Mouse (Mus musculus): Measurements from ENCODE around the gene Lmo2. TPM values are rescaled to one million over a fixed set of nuclear protein-coding genes. Genes with fewer than 3 reads are reported as not detected.
"Not testable (repeated sequence)": the region's sequence is repeated elsewhere in the genome, so short reads cannot be mapped to it uniquely, and the experiment has no call there.

Gene Lmo2
- total and polyA plus RNA-seq, 2 experiments from 2014 or later = 5.7 to 12.3 TPM

- Histone ChIP-seq H3K4me1 (ENCODE audit: control insufficient read depth, insufficient read depth) (no peaks in the 10 kb centered on the region), H3K36me3 (replicated peaks; ENCODE audit: control insufficient read depth, insufficient read depth, low read length) (no peaks in the 10 kb centered on the region), H3K9ac (replicated peaks; ENCODE audit: low read depth, low read length) (no peak overlapping the region), H3K9me3 (replicated peaks; ENCODE audit: control insufficient read depth, low read length) (no peaks in the 10 kb centered on the region), H3K27ac (ENCODE audit: low read depth) (no peak overlapping the region), H3K27me3 (ENCODE audit: control insufficient read depth, insufficient read depth, low read length) (0 out of 2 replicates have a peak, but pooled peaks cover 5% of the 10 kb centered on the region), H3K4me3 (ENCODE audit: low read depth, low read length) (no peak overlapping the region), H3K4me2 (ENCODE audit: low read depth, low read length) (no peak overlapping the region)
- TF ChIP-seq EP300 (IDR thresholded peaks at IDR 0.05; ENCODE audit: low read depth) = no peak
- no peak for TF ChIP-seq CTCF (IDR thresholded peaks at IDR 0.05; ENCODE audit: low read depth)
- WGBS = 36% methylated on average over 17 of the region's 17 CpGs
- no peak for ATAC-seq (ENCODE audit: insufficient read depth, low read depth)
- no peak for DNase-seq (ENCODE audit: low spot score)
Measured at GRCm38 (mm10) chr2:103992618-103993332, 35.0 kb downstream of the Lmo2 start.

- ATAC-seq (ENCODE audit: insufficient read depth, low read depth) (no peak), DNase-seq (ENCODE audit: low spot score) (no peak)
- Histone ChIP-seq H3K4me2 (ENCODE audit: low read depth, low read length) (no peak overlapping the region), H3K27me3 (ENCODE audit: control insufficient read depth, insufficient read depth, low read length) (peaks cover 9% of the 10 kb centered on the region), H3K27ac (ENCODE audit: low read depth) (no peak overlapping the region), H3K9ac (replicated peaks; ENCODE audit: low read depth, low read length) (no peak overlapping the region), H3K4me1 (ENCODE audit: control insufficient read depth, insufficient read depth) (no peaks in the 10 kb centered on the region), H3K4me3 (ENCODE audit: low read depth, low read length) (no peak overlapping the region), H3K36me3 (replicated peaks; ENCODE audit: control insufficient read depth, insufficient read depth, low read length) (no peaks in the 10 kb centered on the region), H3K9me3 (replicated peaks; ENCODE audit: control insufficient read depth, low read length) (no peaks in the 10 kb centered on the region)
- WGBS = 26% methylated on average over 2 of the region's 2 CpGs
- TF ChIP-seq EP300 (IDR thresholded peaks at IDR 0.05; ENCODE audit: low read depth) = no peak
- TF ChIP-seq CTCF (IDR thresholded peaks at IDR 0.05; ENCODE audit: low read depth) = peak; percentile 51
Measured at GRCm38 (mm10) chr2:104001076-104001475, 43.3 kb downstream of the Lmo2 start.

DNA sequence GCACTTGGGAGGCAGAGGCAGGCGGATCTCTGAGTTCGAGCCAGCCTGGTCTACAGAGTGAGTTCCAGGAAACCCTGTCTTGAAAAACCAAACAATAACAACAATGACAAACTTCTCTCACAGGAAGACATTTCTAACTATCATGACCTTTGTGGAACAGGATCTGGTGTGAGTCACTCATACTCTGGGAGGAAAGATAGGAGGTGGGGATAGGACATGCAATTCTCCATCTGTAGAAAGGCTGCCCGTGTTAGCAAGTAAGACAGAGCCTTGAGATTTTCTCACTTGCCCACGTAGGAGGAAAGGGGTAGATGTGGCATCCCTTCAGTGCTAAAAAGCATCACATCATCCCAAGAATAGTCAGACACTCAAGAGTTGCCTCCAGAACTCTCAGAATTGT lies 44.1 kb downstream of the Lmo2 start:
- Histone ChIP-seq H3K27me3 (ENCODE audit: control insufficient read depth, insufficient read depth, low read length) (peaks cover 9% of the 10 kb centered on the region), H3K9ac (replicated peaks; ENCODE audit: low read depth, low read length) (no peak overlapping the region), H3K4me2 (ENCODE audit: low read depth, low read length) (no peak overlapping the region), H3K4me1 (ENCODE audit: control insufficient read depth, insufficient read depth) (no peaks in the 10 kb centered on the region), H3K9me3 (replicated peaks; ENCODE audit: control insufficient read depth, low read length) (no peaks in the 10 kb centered on the region), H3K27ac (ENCODE audit: low read depth) (no peak overlapping the region), H3K36me3 (replicated peaks; ENCODE audit: control insufficient read depth, insufficient read depth, low read length) (no peaks in the 10 kb centered on the region), H3K4me3 (ENCODE audit: low read depth, low read length) (no peak overlapping the region)
- no peak for DNase-seq (ENCODE audit: low spot score)
- WGBS = 53% methylated on average over 4 of the region's 4 CpGs
- TF ChIP-seq CTCF (IDR thresholded peaks at IDR 0.05; ENCODE audit: low read depth) (no peak), EP300 (IDR thresholded peaks at IDR 0.05; ENCODE audit: low read depth) (no peak)
- ATAC-seq (ENCODE audit: insufficient read depth, low read depth) = no peak

- no peak overlapping the region for H3K9ac ChIP-seq (replicated peaks; ENCODE audit: low read depth, low read length)
- DNase-seq (ENCODE audit: low spot score) = no peak
- 33% methylated on average over 16 of the region's 16 CpGs for WGBS
- H3K36me3 ChIP-seq (replicated peaks; ENCODE audit: control insufficient read depth, insufficient read depth, low read length) = no peaks in the 10 kb centered on the region
- no peak overlapping the region for H3K4me2 ChIP-seq (ENCODE audit: low read depth, low read length)
- H3K4me1 ChIP-seq (ENCODE audit: control insufficient read depth, insufficient read depth) = no peaks in the 10 kb centered on the region
- H3K27ac ChIP-seq (ENCODE audit: low read depth) = no peak overlapping the region
- ATAC-seq (ENCODE audit: insufficient read depth, low read depth) = no peak
- TF ChIP-seq EP300 (IDR thresholded peaks at IDR 0.05; ENCODE audit: low read depth) (no peak), CTCF (IDR thresholded peaks at IDR 0.05; ENCODE audit: low read depth) (peak; percentile 56)
- no peaks in the 10 kb centered on the region for H3K9me3 ChIP-seq (replicated peaks; ENCODE audit: control insufficient read depth, low read length)
- H3K27me3 ChIP-seq (ENCODE audit: control insufficient read depth, insufficient read depth, low read length) = peaks cover 9% of the 10 kb centered on the region
- H3K4me3 ChIP-seq (ENCODE audit: low read depth, low read length) = no peak overlapping the region
Measured at GRCm38 (mm10) chr2:104002711-104003413, 45.1 kb downstream of the Lmo2 start.

GRCm38 (mm10) chr2:104007793-104008519 lies 50.2 kb downstream of the Lmo2 start:
- H3K9ac ChIP-seq (replicated peaks; ENCODE audit: low read depth, low read length) = no peak overlapping the region
- H3K4me1 ChIP-seq (ENCODE audit: control insufficient read depth, insufficient read depth) = no peaks in the 10 kb centered on the region
- H3K4me3 ChIP-seq (ENCODE audit: low read depth, low read length) = no peak overlapping the region
- WGBS = 69% methylated on average over 7 of the region's 7 CpGs
- no peak for ATAC-seq (ENCODE audit: insufficient read depth, low read depth)
- no peak overlapping the region for H3K27ac ChIP-seq (ENCODE audit: low read depth)
- no peak overlapping the region for H3K4me2 ChIP-seq (ENCODE audit: low read depth, low read length)
- TF ChIP-seq EP300 (IDR thresholded peaks at IDR 0.05; ENCODE audit: low read depth) (no peak), CTCF (IDR thresholded peaks at IDR 0.05; ENCODE audit: low read depth) (no peak)
- H3K9me3 ChIP-seq (replicated peaks; ENCODE audit: control insufficient read depth, low read length) = no peaks in the 10 kb centered on the region
- H3K36me3 ChIP-seq (replicated peaks; ENCODE audit: control insufficient read depth, insufficient read depth, low read length) = no peaks in the 10 kb centered on the region
- peaks cover 8% of the 10 kb centered on the region for H3K27me3 ChIP-seq (ENCODE audit: control insufficient read depth, insufficient read depth, low read length)
- DNase-seq (ENCODE audit: low spot score) = no peak

GRCm38 (mm10) chr2:104008853-104009252 lies 51.1 kb downstream of the Lmo2 start:
- not testable (repeated sequence) for H3K4me3 ChIP-seq (ENCODE audit: low read depth, low read length)

More at GRCm38 (mm10) chr2:104008853-104009252, 51.1 kb downstream of the Lmo2 start:
- H3K27ac ChIP-seq (ENCODE audit: low read depth); H3K9ac ChIP-seq (replicated peaks; ENCODE audit: low read depth, low read length); H3K9me3 ChIP-seq (replicated peaks; ENCODE audit: control insufficient read depth, low read length); H3K27me3 ChIP-seq (ENCODE audit: control insufficient read depth, insufficient read depth, low read length); ATAC-seq (ENCODE audit: insufficient read depth, low read depth); H3K4me1 ChIP-seq (ENCODE audit: control insufficient read depth, insufficient read depth); H3K4me2 ChIP-seq (ENCODE audit: low read depth, low read length); DNase-seq (ENCODE audit: low spot score); H3K36me3 ChIP-seq (replicated peaks; ENCODE audit: control insufficient read depth, insufficient read depth, low read length): not testable (repeated sequence)
- WGBS = 88% methylated on average over 3 of the region's 3 CpGs
